Mouse (Mus musculus): ENCODE measurements around the gene Zcchc4. TPM values are rescaled to one million over a fixed set of nuclear protein-coding genes. Genes with fewer than 3 reads are reported as not detected.

Gene Zcchc4
- total and polyA plus RNA-seq, 3 experiments: 14.8 to 18.9 (median 17.2) TPM

DNA sequence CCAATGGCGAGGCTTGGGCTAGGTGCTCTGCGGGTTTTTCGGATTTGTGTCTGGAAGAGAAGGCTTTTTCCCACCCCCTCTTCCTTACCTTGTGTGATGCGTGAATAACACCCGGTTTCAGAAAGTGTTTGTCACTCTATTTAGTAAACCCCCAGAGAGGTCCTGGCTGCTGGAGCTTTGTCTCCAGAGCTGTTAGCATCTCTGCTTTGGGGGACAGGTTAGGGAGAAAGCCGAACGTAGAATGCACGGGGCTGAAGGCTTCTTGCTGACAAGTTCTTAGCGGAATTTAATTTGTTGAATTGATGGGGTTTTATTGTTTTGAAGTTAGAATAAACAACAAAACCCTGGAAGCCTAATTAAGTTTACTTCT is 8.0 kb downstream of the Zcchc4 start:
- H3K27ac ChIP-seq (ENCODE audit: insufficient read depth, low read depth): peak overlapping the region; percentile 42
- in situ Hi-C loops (cut with MboI; ENCODE audit: low pct_ligation_motif_present, low pct_unique_long_range_greater_than_20kb, low sequenced_read_pairs): no loop called here
- H3K4me2 ChIP-seq (ENCODE audit: insufficient read depth, low read depth, poor library complexity, severe bottlenecking): peak overlapping the region; percentile 33; the same call in 1 of the 2 replicates
- TF ChIP-seq CHD2 (IDR thresholded peaks at IDR 0.05; ENCODE audit: low read length) (no peak), NELFE (IDR thresholded peaks at IDR 0.05; ENCODE audit: low read depth, low read length) (peak; percentile 0; the same call in 1 of the 2 replicates), KAT2A (IDR thresholded peaks at IDR 0.05; ENCODE audit: insufficient replicate concordance, low read length) (no peak), CHD1 (IDR thresholded peaks at IDR 0.05; ENCODE audit: low read depth, low read length) (peak; percentile 41; the same call in 1 of the 2 replicates), SMC3 (IDR thresholded peaks at IDR 0.05; ENCODE audit: low read depth, low read length) (no peak), EP300 (IDR thresholded peaks at IDR 0.05; ENCODE audit: low read length) (no peak), RCOR1 (conservative IDR thresholded peaks at IDR 0.05; ENCODE audit: low read depth, low read length) (no peak)
- no peaks in the 10 kb centered on the region for H3K27me3 ChIP-seq (replicated peaks)
- H3K9me3 ChIP-seq (replicated peaks; ENCODE audit: low read length): no peaks in the 10 kb centered on the region
- peaks cover 6% of the 10 kb centered on the region; the same call in 1 of the 2 replicates for H3K79me2 ChIP-seq (replicated peaks; ENCODE audit: control insufficient read depth, extremely low read depth, insufficient read depth, poor library complexity, severe bottlenecking)
- dilution Hi-C loops (cut with MboI; ENCODE audit: extremely low pct_ligation_motif_present, extremely low pct_unique_long_range_greater_than_20kb, low sequenced_read_pairs): no loop called here
- peaks cover 2 to 26% of the 10 kb centered on the region in 2 experiments; a peak in 2 of 4 replicates for H3K4me1 ChIP-seq (ENCODE audit: control insufficient read depth in 1 of 2, insufficient read depth in 2 of 2)
- H3K36me3 ChIP-seq (replicated peaks in 1 of 2; ENCODE audit: control insufficient read depth in 1 of 2, insufficient read depth in 1 of 2, low read length in 1 of 2): peaks cover 18 to 29% of the 10 kb centered on the region in 2 experiments
- DNase-seq (ENCODE audit: extremely low read depth): peak; percentile 41
- peak overlapping the region; percentile 69 to 95 (median 77) for H3K4me3 ChIP-seq (replicated peaks in 1 of 3; ENCODE audit: low read depth in 2 of 3, low read length in 2 of 3, poor library complexity in 1 of 3)
- H3K9ac ChIP-seq (ENCODE audit: insufficient read depth, low read depth): peak overlapping the region; percentile 59

DNA sequence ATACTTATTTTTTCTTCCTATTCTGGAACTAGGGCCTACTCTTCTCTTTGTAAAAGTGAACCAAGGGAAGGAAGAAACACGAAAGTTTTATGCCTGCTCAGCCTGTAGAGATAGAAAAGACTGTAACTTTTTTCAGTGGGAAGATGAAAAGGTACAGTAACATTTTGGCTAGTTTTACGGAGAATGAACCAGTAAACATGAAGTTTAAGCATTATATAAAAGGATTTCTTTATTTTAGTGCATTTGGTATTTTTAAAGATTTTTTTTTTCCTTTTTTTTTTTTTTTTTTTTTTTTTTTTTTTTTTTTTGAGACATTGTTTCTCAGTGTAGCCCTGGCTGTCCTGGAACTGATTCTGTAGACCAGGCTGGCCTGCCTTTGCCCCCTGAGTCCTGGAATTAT is 8.7 kb downstream of the Zcchc4 start:
- Histone ChIP-seq H3K9me3 (replicated peaks; ENCODE audit: low read length) (no peaks in the 10 kb centered on the region), H3K9ac (ENCODE audit: insufficient read depth, low read depth) (peak overlapping the region; percentile 59; the same call in 1 of the 2 replicates), H3K4me1 (ENCODE audit: control insufficient read depth in 1 of 2, insufficient read depth in 2 of 2) (peaks cover 2 to 26% of the 10 kb centered on the region in 2 experiments; a peak in 2 of 4 replicates), H3K27me3 (replicated peaks) (no peaks in the 10 kb centered on the region), H3K79me2 (replicated peaks; ENCODE audit: control insufficient read depth, extremely low read depth, insufficient read depth, poor library complexity, severe bottlenecking) (peaks cover 6% of the 10 kb centered on the region; the same call in 1 of the 2 replicates), H3K4me3 (replicated peaks in 1 of 3; ENCODE audit: low read depth in 2 of 3, low read length in 2 of 3, poor library complexity in 1 of 3) (peak overlapping the region in 2 of 3 experiments; percentile 69 to 95), H3K27ac (ENCODE audit: insufficient read depth, low read depth) (no peak overlapping the region), H3K36me3 (replicated peaks in 1 of 2; ENCODE audit: control insufficient read depth in 1 of 2, insufficient read depth in 1 of 2, low read length in 1 of 2) (peaks cover 22 to 35% of the 10 kb centered on the region in 2 experiments), H3K4me2 (ENCODE audit: insufficient read depth, low read depth, poor library complexity, severe bottlenecking) (peak overlapping the region; percentile 29; the same call in 1 of the 2 replicates)
- in situ Hi-C loops (cut with MboI; ENCODE audit: low pct_ligation_motif_present, low pct_unique_long_range_greater_than_20kb, low sequenced_read_pairs) (no loop called here), dilution Hi-C loops (cut with MboI; ENCODE audit: extremely low pct_ligation_motif_present, extremely low pct_unique_long_range_greater_than_20kb, low sequenced_read_pairs) (no loop called here)
- TF ChIP-seq BHLHE40 (IDR thresholded peaks at IDR 0.05; ENCODE audit: low read depth, low read length) (no peak), NRF1 (IDR thresholded peaks at IDR 0.05; ENCODE audit: low read depth, low read length) (no peak), ZNF384 (IDR thresholded peaks at IDR 0.05; ENCODE audit: low read depth, low read length) (peak; percentile 87), USF1 (IDR thresholded peaks at IDR 0.05; ENCODE audit: low read depth, low read length) (no peak)
- no peak for DNase-seq (ENCODE audit: extremely low read depth)

DNA sequence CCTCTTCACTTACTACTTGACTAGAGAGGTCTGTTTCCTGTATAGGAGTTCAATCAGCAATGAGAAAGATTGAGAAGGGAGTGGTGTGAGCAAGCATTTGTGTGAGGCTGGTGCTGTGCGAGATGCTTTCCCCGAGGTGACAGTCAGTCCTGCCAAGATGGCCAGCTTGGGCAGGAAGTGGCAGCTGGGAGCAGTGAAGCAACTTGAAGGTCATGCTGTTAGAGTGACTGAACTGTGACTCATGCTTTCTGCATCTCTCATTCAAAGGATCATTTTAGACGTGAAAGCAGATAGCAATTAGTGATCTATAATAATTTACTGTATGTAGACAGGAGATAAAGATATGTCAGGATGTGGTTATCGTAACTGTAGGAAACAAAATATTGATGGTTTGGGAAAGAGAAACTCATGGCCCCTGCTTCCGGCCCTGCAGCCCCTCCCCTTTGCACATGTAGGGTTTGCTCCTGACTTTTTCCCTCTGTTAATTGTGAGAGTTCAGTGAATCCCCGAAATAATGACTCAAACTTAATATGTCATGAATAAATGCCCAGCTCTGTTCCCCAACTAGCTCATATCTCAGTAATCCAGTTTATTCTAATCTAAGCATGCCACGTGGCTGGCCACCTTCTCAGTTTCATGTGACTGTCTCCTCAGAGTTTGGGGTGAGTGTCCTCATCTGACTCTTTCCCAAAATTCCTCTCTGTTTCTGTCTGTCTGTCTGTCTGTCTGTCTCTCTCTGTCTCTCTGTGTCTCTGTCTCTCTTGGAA is 11.5 kb downstream of the Zcchc4 start:
- no peak overlapping the region for H3K4me3 ChIP-seq (replicated peaks in 1 of 3; ENCODE audit: low read depth in 2 of 3, low read length in 2 of 3, poor library complexity in 1 of 3)
- dilution Hi-C loops (cut with MboI; ENCODE audit: extremely low pct_ligation_motif_present, extremely low pct_unique_long_range_greater_than_20kb, low sequenced_read_pairs): no loop called here
- H3K9ac ChIP-seq (ENCODE audit: insufficient read depth, low read depth): no peak overlapping the region
- H3K4me2 ChIP-seq (ENCODE audit: insufficient read depth, low read depth, poor library complexity, severe bottlenecking): no peak overlapping the region
- H3K9me3 ChIP-seq (replicated peaks; ENCODE audit: low read length): no peaks in the 10 kb centered on the region
- TF ChIP-seq UBTF (IDR thresholded peaks at IDR 0.05; ENCODE audit: low read depth, low read length): no peak
- DNase-seq (ENCODE audit: extremely low read depth): peak; percentile 17
- H3K79me2 ChIP-seq (replicated peaks; ENCODE audit: control insufficient read depth, extremely low read depth, insufficient read depth, poor library complexity, severe bottlenecking): peaks cover 6% of the 10 kb centered on the region; the same call in 1 of the 2 replicates
- H3K36me3 ChIP-seq (replicated peaks in 1 of 2; ENCODE audit: control insufficient read depth in 1 of 2, insufficient read depth in 1 of 2, low read length in 1 of 2): peaks cover 28 to 62% of the 10 kb centered on the region in 2 experiments
- H3K4me1 ChIP-seq (ENCODE audit: control insufficient read depth in 1 of 2, insufficient read depth in 2 of 2): peaks cover 2 to 26% of the 10 kb centered on the region in 2 experiments; a peak in 2 of 4 replicates
- in situ Hi-C loops (cut with MboI; ENCODE audit: low pct_ligation_motif_present, low pct_unique_long_range_greater_than_20kb, low sequenced_read_pairs): no loop called here
- H3K27me3 ChIP-seq (replicated peaks): no peaks in the 10 kb centered on the region
- no peak overlapping the region for H3K27ac ChIP-seq (ENCODE audit: insufficient read depth, low read depth)
